Mouse (Mus musculus) Muller cell, postnatal 12 days (primary cell): ENCODE measurements around the gene Kng1.
A peak's percentile ranks its signal among the peaks of the same experiment; 100 is the strongest.

ENCODE experiments used
- DNase-seq: peaks from one replicate; pipeline ENCODE4 v3.0.0-alpha.2; 2015; ENCODE audit errors: inconsistent ontology term

Kng1 gene

GRCm38 (mm10) chr16:23113903-23114302 is 56.2 kb downstream of the Kng1 start:
- DNase-seq = no peak

GRCm38 (mm10) chr16:23114339-23115171 is 56.9 kb downstream of the Kng1 start:
- no peak for DNase-seq

GRCm38 (mm10) chr16:23115486-23115885 is 57.8 kb downstream of the Kng1 start:
- DNase-seq = no peak

GRCm38 (mm10) chr16:23117173-23117572 is 59.5 kb downstream of the Kng1 start:
- no peak for DNase-seq

GRCm38 (mm10) chr16:23122446-23122845 is 64.8 kb downstream of the Kng1 start:
- no peak for DNase-seq

GRCm38 (mm10) chr16:23123104-23123503 is 65.4 kb downstream of the Kng1 start:
- no peak for DNase-seq

- no peak for DNase-seq
Observed at GRCm38 (mm10) chr16:23124398-23124797, 66.7 kb downstream of the Kng1 start.

- no peak for DNase-seq
Observed at GRCm38 (mm10) chr16:23127311-23127672, 69.6 kb downstream of the Kng1 start.

GRCm38 (mm10) chr16:23127673-23128375 is 70.2 kb downstream of the Kng1 start, which contains the start of gene Rfc4:
TSS of gene Rfc4 (minus strand) at chr16:23127737.
- DNase-seq = peak; percentile 92

- no peak for DNase-seq
Observed at GRCm38 (mm10) chr16:23130303-23130702, 72.6 kb downstream of the Kng1 start.
